Mouse (Mus musculus) stomach, embryonic 14.5 days (tissue): Measurements from ENCODE around the gene Zrsr2. TPM values are rescaled to one million over a fixed set of nuclear protein-coding genes. Genes with fewer than 3 reads are reported as not detected.

Experiments
- ATAC-seq: fragments of 200-750 bp; cut with Nextera tagmentation; 2 replicates; pipeline ENCODE4 v1.8.0; 2017; ENCODE audit warnings: low read depth, moderate TSS enrichment; ENCODE audit not compliant: insufficient number of reproducible peaks, insufficient read depth, low FRiP score
- H3K27ac ChIP-seq: fragments of 300-500 bp; sonication (generic); 2 replicates; pipeline ENCODE4 v1.5.1; 2014; ENCODE audit warnings: mild to moderate bottlenecking, low read length, moderate library complexity, mixed read lengths
- H3K27me3 ChIP-seq: fragments of 300-500 bp; sonication (generic); 2 replicates; pipeline ENCODE4 v1.6.1; 2014; ENCODE audit warnings: low read length, control low read depth, mixed read lengths; ENCODE audit not compliant: control insufficient read depth, insufficient read depth
- H3K36me3 ChIP-seq: fragments of 300-500 bp; sonication (generic); 2 replicates; pipeline ENCODE4 v1.6.1; 2014; ENCODE audit warnings: mild to moderate bottlenecking, control low read depth, low read length, moderate library complexity, mixed read lengths; ENCODE audit not compliant: control insufficient read depth, insufficient read depth
- H3K4me1 ChIP-seq: fragments of 300-500 bp; sonication (generic); 2 replicates; pipeline ENCODE4 v1.6.1; 2014; ENCODE audit warnings: low read length, control low read depth, mixed read lengths; ENCODE audit not compliant: control insufficient read depth, insufficient read depth
- H3K4me2 ChIP-seq: fragments of 300-500 bp; sonication (generic); replicated peaks from 2 replicates; pipeline ENCODE4 v1.6.1; 2014; ENCODE audit warnings: low read depth, low read length, control low read depth
- H3K4me3 ChIP-seq: fragments of 300-500 bp; sonication (generic); 2 replicates; pipeline ENCODE4 v1.5.1; 2014; ENCODE audit warnings: low read depth, low read length, control low read depth
- H3K9ac ChIP-seq: fragments of 300-500 bp; sonication (generic); replicated peaks from 2 replicates; pipeline ENCODE4 v1.6.1; 2014; ENCODE audit warnings: low read depth, mild to moderate bottlenecking, control low read depth, low read length, moderate library complexity, mixed read lengths
- H3K9me3 ChIP-seq: fragments of 300-500 bp; sonication (generic); 2 replicates; pipeline ENCODE4 v1.6.1; 2016; ENCODE audit warnings: low read depth, low read length, control low read depth; ENCODE audit not compliant: control insufficient read depth
- WGBS: fragments of 180-500 bp; shearing (Covaris S2); extraction: QIAGEN DNeasy Blood & Tissue Kit; methylation state at CpG from one replicate; pipeline ENCODE4 v1.1.7; 2014; 5-methylcytosine and 5-hydroxymethylcytosine counted together
- polyA plus RNA-seq: library from polyadenylated mRNA; unstranded; fragments of >200 nt; fragmentation: Nextera tagmentation; extraction: Ambion mirVana; gene quantifications from 2 replicates; pipeline ENCODE4 v1.2.1, GENCODE M21; 2014

Gene Zrsr2
- polyA plus RNA-seq, 1 experiment from 2014 or later = 63.5 TPM

DNA sequence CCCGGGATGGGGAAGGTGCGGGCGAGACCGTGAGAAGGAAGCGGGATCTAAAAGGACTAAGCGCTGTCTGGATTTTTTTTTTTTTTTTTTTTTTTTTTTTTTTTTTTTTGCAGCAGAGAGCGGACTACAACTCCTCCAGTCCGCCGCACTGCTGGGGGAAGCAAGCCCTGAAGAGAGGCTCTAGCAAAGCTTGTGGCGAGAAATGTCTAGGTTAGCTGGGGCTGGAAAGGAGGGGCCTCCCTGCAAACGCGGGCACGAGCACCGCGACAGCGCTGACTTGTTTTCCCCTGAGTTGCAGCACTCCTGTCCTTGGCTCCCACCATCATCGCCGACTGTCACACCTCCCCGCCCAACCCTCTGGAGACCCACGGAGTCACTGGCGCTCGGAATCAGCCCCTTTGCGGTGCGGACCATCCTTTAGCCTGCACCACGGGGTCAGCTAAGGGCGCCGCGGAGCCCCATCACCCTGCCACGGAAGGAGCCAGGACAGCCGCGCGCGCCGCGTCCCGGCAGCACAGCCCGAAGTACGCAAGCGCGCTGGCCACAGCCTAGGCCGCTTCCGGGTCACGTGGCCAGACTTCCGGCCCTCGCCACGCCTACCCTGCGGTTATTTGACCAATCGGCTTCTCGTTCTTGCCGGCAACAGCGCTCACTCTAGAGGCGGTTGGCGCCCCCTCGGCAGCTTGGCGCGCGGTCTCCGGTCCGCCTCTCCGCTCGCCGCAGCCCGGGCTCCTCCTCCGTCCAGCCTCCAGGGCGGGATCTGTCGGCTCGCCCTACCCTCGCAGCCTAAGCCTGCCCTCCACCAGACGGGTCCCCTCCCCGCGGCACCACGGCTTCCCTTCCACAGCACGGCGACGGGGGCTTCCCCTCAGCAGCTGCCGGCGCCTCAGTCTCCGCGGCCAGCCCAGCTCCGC is 49.9 kb downstream of the Zrsr2 start, which contains the start of gene Ap1s2:
Gene Ap1s2, plus strand, starts transcription at position 681 of the 914 bp plus-strand sequence.
- peak; percentile 99 for ATAC-seq
- H3K27me3 ChIP-seq = no peaks in the 10 kb centered on the region
- WGBS = 19% methylated on average over 78 of the region's 80 CpGs

DNA sequence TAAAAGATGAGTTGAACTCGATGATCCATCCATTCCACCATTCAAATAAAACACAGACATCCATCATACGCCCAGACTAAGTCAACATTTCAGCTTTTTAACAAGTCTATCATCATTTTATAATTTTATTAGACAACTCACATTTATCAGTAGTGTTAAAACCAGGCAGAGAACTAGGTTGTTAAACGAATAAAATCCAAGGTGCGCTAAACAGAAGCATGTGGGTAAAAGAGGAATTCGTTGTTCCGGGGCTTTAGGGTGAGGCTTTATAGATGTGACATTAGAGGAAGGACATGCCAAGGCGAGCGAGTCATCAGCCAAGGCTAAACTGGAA is 50.5 kb downstream of the Zrsr2 start:
- Histone ChIP-seq H3K4me3 (peak overlapping the region; percentile 46), H3K9ac (0 out of 2 replicates have a peak overlapping the region, but pooled peaks have one; percentile 25), H3K27ac (no peak overlapping the region), H3K9me3 (no peaks in the 10 kb centered on the region), H3K36me3 (no peaks in the 10 kb centered on the region), H3K4me2 (peak overlapping the region; percentile 45), H3K4me1 (no peaks in the 10 kb centered on the region), H3K27me3 (no peaks in the 10 kb centered on the region)
- ATAC-seq = no peak
- WGBS = 27% methylated on average over 8 of the region's 8 CpGs

More for the DNA sequence above, 49.9 kb downstream of the Zrsr2 start, which contains the start of gene Ap1s2:
- Histone ChIP-seq H3K4me2 (peak within 1 kb of the TSS; percentile 45), H3K36me3 (no peaks in the 10 kb centered on the region), H3K9me3 (no peaks in the 10 kb centered on the region), H3K4me1 (no peaks in the 10 kb centered on the region), H3K9ac (0 out of 2 replicates have a peak within 1 kb of the TSS, but pooled peaks have one; percentile 25), H3K27ac (peak within 1 kb of the TSS; percentile 55; the same call in 1 of the 2 replicates), H3K4me3 (peak within 1 kb of the TSS; percentile 46)

DNA sequence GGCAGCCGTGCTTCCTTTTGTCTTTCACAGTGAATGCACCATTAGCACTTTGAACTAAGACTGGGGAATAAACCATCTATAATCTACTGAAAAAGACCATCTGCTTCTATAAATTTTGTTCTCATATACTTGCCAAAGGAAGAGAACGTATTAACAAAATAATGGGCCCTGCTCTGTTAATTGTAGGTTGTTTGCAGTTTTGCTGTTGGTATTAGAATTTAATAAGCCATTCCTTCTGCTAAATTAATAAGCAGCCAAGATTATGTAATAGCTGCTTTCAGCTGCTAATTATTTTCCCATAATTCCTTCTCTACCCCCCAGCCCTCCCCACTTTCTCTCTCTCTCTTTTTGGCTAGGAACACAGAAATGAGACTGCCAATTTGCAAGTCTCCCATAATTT is 51.6 kb downstream of the Zrsr2 start:
- H3K9me3 ChIP-seq = no peaks in the 10 kb centered on the region
- ATAC-seq = no peak
- no peak overlapping the region for H3K27ac ChIP-seq
- no peak overlapping the region for H3K4me3 ChIP-seq
- no peaks in the 10 kb centered on the region for H3K27me3 ChIP-seq
- H3K36me3 ChIP-seq = no peaks in the 10 kb centered on the region
- no peak overlapping the region for H3K4me2 ChIP-seq
- no peaks in the 10 kb centered on the region for H3K4me1 ChIP-seq
- no peak overlapping the region for H3K9ac ChIP-seq
- WGBS = 80% methylated on average over 2 of the region's 2 CpGs

DNA sequence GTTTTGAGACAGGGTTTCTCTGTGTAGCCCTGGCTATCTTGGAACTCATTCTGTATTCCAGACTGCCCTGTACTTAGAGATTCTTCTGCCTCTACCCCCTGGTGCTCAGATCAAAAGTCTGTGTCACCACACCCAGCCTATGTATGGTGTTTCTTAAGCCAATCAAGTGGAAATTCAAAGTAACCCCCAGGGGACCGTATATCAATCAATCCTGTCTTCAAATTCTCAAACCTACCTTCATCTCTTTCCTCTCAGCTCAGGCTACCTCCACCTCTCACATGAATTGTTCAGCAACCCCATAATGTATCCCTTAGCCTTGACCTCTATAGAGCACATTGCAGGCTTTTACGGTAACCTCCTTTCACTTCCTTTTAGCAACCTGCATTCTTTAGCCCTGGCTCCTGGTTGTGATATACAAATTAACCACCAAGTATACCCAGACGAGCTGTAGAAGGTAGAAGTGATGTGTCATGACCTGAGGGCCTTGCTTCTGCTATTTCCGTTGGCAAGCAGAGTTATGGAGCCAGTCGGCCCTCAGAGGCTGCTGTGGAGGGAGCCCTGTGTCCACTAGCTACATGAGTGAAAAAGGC is 58.9 kb downstream of the Zrsr2 start:
- no peaks in the 10 kb centered on the region for H3K9me3 ChIP-seq
- H3K4me3 ChIP-seq = no peak overlapping the region
- WGBS = 59% methylated on average over 5 of the region's 5 CpGs
- no peak overlapping the region for H3K9ac ChIP-seq
- H3K36me3 ChIP-seq = no peaks in the 10 kb centered on the region
- H3K4me1 ChIP-seq = no peaks in the 10 kb centered on the region
- no peak overlapping the region for H3K27ac ChIP-seq
- H3K27me3 ChIP-seq = no peaks in the 10 kb centered on the region
- no peak for ATAC-seq
- H3K4me2 ChIP-seq = no peak overlapping the region

DNA sequence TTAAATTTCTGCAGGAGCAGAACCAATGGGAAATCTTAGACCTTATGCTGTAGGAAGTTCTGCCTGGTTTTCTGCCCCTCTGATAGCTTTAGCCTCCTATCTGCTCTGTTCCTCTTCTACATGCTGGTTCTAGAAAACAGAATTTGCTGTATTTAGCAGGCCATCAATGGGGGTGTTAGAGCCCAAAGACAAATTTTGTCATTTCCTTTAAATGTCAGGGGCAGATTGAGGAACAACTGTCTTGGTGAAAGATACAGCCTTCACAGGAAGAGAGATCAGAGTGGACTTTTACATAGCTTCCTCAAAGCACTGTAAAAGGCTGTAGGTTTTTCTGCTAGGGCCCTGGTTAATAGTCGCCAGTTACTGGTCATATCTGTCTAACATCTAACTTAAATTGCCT is 61.1 kb downstream of the Zrsr2 start:
- H3K27me3 ChIP-seq = no peaks in the 10 kb centered on the region
- H3K9ac ChIP-seq = no peak overlapping the region
- no peaks in the 10 kb centered on the region for H3K4me1 ChIP-seq
- ATAC-seq = no peak
- H3K4me3 ChIP-seq = no peak overlapping the region
- no peak overlapping the region for H3K27ac ChIP-seq
- H3K36me3 ChIP-seq = no peaks in the 10 kb centered on the region
- 62% methylated on average over 1 of the region's 1 CpGs for WGBS
- no peak overlapping the region for H3K4me2 ChIP-seq
- no peaks in the 10 kb centered on the region for H3K9me3 ChIP-seq

DNA sequence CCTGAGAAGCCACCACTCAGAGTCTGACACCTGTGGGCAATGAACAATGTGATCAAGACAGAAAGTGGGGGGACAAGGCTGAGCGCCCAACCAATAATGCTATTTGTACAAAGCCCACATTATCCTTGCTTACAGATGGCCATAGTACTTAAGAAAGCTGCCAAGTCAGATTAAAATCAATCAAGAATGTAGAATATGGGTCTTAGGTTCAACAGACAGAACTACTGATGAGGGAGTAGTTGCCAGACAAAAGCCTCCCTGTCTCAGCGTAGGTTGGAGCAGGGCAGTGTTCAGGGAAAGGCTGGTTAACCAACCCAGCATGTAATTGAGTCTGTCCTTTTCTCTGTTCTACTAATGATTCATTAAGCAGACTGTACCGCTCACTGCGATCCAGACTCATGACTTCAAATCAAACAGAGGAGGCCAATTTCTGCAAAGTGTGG is 72.9 kb downstream of the Zrsr2 start:
- no peak overlapping the region for H3K9ac ChIP-seq
- WGBS = 87% methylated on average over 4 of the region's 4 CpGs
- H3K4me3 ChIP-seq = no peak overlapping the region
- no peaks in the 10 kb centered on the region for H3K4me1 ChIP-seq
- no peaks in the 10 kb centered on the region for H3K27me3 ChIP-seq
- H3K9me3 ChIP-seq = no peaks in the 10 kb centered on the region
- no peaks in the 10 kb centered on the region for H3K36me3 ChIP-seq
- no peak overlapping the region for H3K27ac ChIP-seq
- no peak overlapping the region for H3K4me2 ChIP-seq
- no peak for ATAC-seq

Other genes with a start within 250 kb of the Zrsr2 start
- 0.28 and 0.42 TPM in 2 replicates for gene Rnf138rt1, start 197.3 kb downstream of the Zrsr2 start, polyA plus RNA-seq
- 21.3 and 23.6 TPM in 2 replicates for gene Ap1s2, start 49.6 kb downstream of the Zrsr2 start, polyA plus RNA-seq
- 0.72 and 1.1 TPM in 2 replicates for gene Car5b, start 69.3 kb upstream of the Zrsr2 start, polyA plus RNA-seq
- 24.3 and 31.9 TPM in 2 replicates for gene Siah1b, start 117.8 kb upstream of the Zrsr2 start, polyA plus RNA-seq
- gene Cltrn, start 130.2 kb upstream of the Zrsr2 start, polyA plus RNA-seq = 3.3 and 3.4 TPM in 2 replicates
- gene Ace2, start 180.7 kb upstream of the Zrsr2 start, polyA plus RNA-seq = 1.4 and 2.5 TPM in 2 replicates